Mouse (Mus musculus) lung, adult 2 months (tissue): ENCODE results near the gene Gm10100. TPM values are rescaled to one million over a fixed set of nuclear protein-coding genes. Genes with fewer than 3 reads are reported as not detected.
"Not testable (repeated sequence)": the region's sequence is repeated elsewhere in the genome, so short reads cannot be mapped to it uniquely, and the experiment has no call there.

ENCODE experiments used
- DNase-seq: peaks from one replicate; pipeline ENCODE4 v3.0.0; 2022
- H3K4me1 ChIP-seq: fragments of 200-500 bp; 2 replicates; pipeline ENCODE4 v1.6.1; 2011; ENCODE audit warnings: low read length; ENCODE audit not compliant: control insufficient read depth, insufficient read depth
- H3K4me3 ChIP-seq: fragments of 200-500 bp; replicated peaks from 2 replicates; pipeline ENCODE3; 2011; ENCODE audit warnings: low read depth, mild to moderate bottlenecking, control low read depth, low read length; ENCODE audit errors: extremely low read depth
- CTCF ChIP-seq: fragments of 200-500 bp; IDR thresholded peaks from 2 replicates; pipeline ENCODE4 v1.5.1; 2011; ENCODE audit warnings: mild to moderate bottlenecking, low read length, control low read depth; ENCODE audit not compliant: insufficient read depth
- POLR2A ChIP-seq: fragments of 200-500 bp; IDR thresholded peaks from 2 replicates; pipeline ENCODE4 v1.6.1; 2011; ENCODE audit warnings: low read depth, mild to moderate bottlenecking, control low read depth, low read length, borderline replicate concordance; ENCODE audit errors: extremely low read depth
- WGBS: fragments of 180-500 bp; shearing (Covaris S2); methylation state at CpG from one replicate; pipeline ENCODE4 v1.1.7; 2018; 5-methylcytosine and 5-hydroxymethylcytosine counted together
- polyA plus RNA-seq: library from polyadenylated mRNA; depleted of rRNA; stranded (reverse); fragments of >200 nt; gene quantifications from 2 replicates; pipeline ENCODE4 v1.2.3, GENCODE M21; 2012; rRNA removed

Gm10100 gene
- polyA plus RNA-seq, 1 experiment = not detected

DNA sequence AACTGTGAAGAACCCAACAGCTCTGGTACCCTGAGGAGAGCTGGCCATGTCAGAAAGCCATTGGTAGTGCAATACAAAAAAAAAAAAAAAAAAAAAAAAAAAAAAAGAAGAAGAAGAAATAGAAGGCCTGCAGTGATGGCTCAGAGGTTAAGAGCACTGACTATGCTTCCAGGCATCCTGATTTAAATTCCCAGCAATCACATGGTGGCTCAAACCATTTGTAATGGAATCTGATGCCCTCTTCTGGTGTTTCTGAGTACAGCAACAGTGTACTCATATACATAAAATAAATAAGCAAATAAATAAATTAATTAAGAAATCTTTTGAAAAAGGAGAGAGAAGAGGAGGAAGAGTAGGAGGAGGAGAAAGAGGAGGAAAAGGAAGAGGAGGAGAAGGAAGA lies 27.2 kb downstream of the Gm10100 start:
- H3K4me3 ChIP-seq = no peak overlapping the region
- H3K4me1 ChIP-seq = no peaks in the 10 kb centered on the region
- no peak for DNase-seq
- no peak for TF ChIP-seq POLR2A
- TF ChIP-seq CTCF = no peak

DNA sequence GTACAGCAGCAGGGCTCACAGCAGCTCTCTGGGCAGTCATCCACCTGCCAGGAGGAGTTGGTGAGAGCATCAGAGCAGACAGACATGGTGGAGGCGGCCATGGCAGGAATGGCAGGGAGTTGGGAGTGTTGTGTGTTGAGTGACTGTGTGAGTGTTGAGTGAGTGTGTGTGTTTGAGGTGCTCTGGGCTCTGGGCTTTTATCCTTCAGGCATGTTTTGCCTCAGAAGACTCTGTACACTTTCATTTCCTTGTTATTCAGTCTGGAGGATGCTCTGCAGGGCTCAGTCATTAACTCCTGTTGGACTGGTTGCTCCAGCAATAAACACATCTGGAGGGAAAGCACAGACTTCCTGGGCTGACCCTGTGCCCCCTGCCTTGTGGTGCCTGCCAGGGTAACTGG lies 33.3 kb downstream of the Gm10100 start, which contains the start of gene Gm3233:
Gene Gm3233 (minus strand): TSS at position 101 of the 400 bp plus-strand sequence.
- not testable (repeated sequence) for DNase-seq, H3K4me3 ChIP-seq, H3K4me1 ChIP-seq
- WGBS = no CpG with 5 or more reads among the region's 1 CpGs

DNA sequence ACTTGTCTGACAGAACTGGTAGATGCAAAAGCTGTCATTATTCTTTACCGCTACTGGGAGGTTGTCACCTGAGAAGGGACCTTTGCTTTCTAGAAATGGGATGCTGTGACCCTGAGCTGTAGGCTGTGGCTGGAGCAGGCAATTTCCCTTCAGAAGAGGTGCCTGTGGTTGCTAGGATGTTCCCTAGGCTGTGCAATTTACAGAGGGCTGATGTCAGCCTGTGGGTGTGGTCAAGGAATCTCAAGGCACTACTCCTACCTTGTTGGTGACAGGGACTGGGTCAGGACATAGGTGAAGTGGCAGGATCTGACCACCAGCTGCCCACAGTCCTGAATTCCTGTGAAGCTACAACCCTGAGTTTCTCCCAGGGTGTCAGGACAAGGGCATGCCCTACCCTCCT lies 43.4 kb downstream of the Gm10100 start:
- DNase-seq = no peak
- TF ChIP-seq CTCF (no peak), POLR2A (no peak)
- 81% methylated on average over 1 of the region's 1 CpGs for WGBS
- Histone ChIP-seq H3K4me3 (no peak overlapping the region), H3K4me1 (no peaks in the 10 kb centered on the region)

DNA sequence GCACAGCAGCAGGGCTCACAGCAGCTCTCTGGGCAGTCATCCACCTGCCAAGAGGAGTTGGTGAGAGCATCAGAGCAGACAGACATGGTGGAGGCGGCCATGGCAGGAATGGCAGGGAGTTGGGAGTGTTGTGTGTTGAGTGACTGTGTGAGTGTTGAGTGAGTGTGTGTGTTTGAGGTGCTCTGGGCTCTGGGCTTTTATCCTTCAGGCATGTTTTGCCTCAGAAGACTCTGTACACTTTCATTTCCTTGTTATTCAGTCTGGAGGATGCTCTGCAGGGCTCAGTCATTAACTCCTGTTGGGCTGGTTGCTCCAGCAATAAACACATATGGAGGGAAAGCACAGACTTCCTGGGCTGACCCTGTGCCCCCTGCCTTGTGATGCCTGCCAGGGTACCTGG lies 44.9 kb downstream of the Gm10100 start, which contains the start of gene Gm3238:
Gene Gm3238 (minus strand): TSS at position 101 of the 400 bp plus-strand sequence.
- not testable (repeated sequence) for DNase-seq, H3K4me1 ChIP-seq, H3K4me3 ChIP-seq
- WGBS = 43% methylated on average over 1 of the region's 1 CpGs

DNA sequence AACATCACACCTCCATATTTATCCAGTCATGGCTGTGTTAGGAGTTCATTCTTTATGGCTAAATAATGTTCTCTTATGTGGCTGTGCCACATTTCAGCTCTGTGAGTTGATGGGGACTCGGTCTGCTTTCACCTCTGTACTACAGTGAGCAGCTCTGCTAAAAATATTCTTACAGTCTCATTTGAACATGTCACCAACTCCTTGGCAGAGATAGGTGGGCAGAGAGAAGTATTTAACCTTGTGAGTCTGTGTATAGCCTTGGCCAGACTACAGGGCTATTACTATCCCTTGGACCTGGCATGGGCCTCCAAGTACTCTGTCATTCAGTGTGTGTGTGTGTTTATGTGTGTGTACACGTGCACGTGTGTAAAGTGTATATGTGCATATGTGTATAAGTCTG lies 45.9 kb downstream of the Gm10100 start:
- WGBS = 84% methylated on average over 3 of the region's 3 CpGs
- not testable (repeated sequence) for H3K4me1 ChIP-seq, H3K4me3 ChIP-seq, DNase-seq

Other genes starting within 250 kb of the Gm10100 start
- gene Fam207a, start 210.7 kb upstream of the Gm10100 start, polyA plus RNA-seq = 24.6 and 24.7 TPM in 2 replicates
- gene Itgb2, start 196.2 kb upstream of the Gm10100 start, polyA plus RNA-seq = 69.9 and 91.7 TPM in 2 replicates
- gene Pttg1ip, start 144.8 kb upstream of the Gm10100 start, polyA plus RNA-seq = 199 and 223 TPM in 2 replicates
- 201 and 261 TPM in 2 replicates for gene Sumo3, start 120.4 kb upstream of the Gm10100 start, polyA plus RNA-seq
- not detected in 2 replicates for gene Gm49325, start 120.3 kb upstream of the Gm10100 start, polyA plus RNA-seq
- gene Ube2g2, start 104.2 kb upstream of the Gm10100 start, polyA plus RNA-seq = 41.6 and 54.2 TPM in 2 replicates
- gene Tspear, start 39.9 kb upstream of the Gm10100 start, polyA plus RNA-seq = 0.06 and 0.43 TPM in 2 replicates
- gene Gm19402, start 35.7 kb upstream of the Gm10100 start, polyA plus RNA-seq = not detected in 2 replicates
- not detected in 2 replicates for gene Gm9508, start 29.3 kb upstream of the Gm10100 start, polyA plus RNA-seq
- gene Gm10272, start 19.9 kb upstream of the Gm10100 start, polyA plus RNA-seq = not detected in 2 replicates
- not detected in 2 replicates for gene Gm10024, start 15.0 kb upstream of the Gm10100 start, polyA plus RNA-seq
- gene Gm10142, start 10.7 kb upstream of the Gm10100 start, polyA plus RNA-seq = 1.4 TPM in 1 of 2 replicates, not detected in the other
- 0.86 TPM in 1 of 2 replicates, not detected in the other for gene Krtap12-1, start 5.9 kb upstream of the Gm10100 start, polyA plus RNA-seq
- gene Gm18596, start 16.2 kb downstream of the Gm10100 start, polyA plus RNA-seq = not detected in 2 replicates
- not detected in 2 replicates for gene Gm9736, start 24.9 kb downstream of the Gm10100 start, polyA plus RNA-seq
- gene Gm3233, start 33.2 kb downstream of the Gm10100 start, polyA plus RNA-seq = not detected in 2 replicates
- not detected in 2 replicates for gene Gm3238, start 44.8 kb downstream of the Gm10100 start, polyA plus RNA-seq
- not detected in 2 replicates for gene Gm7138, start 50.5 kb downstream of the Gm10100 start, polyA plus RNA-seq
- not detected in 2 replicates for gene Gm3250, start 56.1 kb downstream of the Gm10100 start, polyA plus RNA-seq
- not detected in 2 replicates for gene Gm7137, start 61.7 kb downstream of the Gm10100 start, polyA plus RNA-seq
- gene Gm9639, start 68.6 kb downstream of the Gm10100 start, polyA plus RNA-seq = not detected in 2 replicates
- not detected in 2 replicates for gene Gm19668, start 72.6 kb downstream of the Gm10100 start, polyA plus RNA-seq
- gene Gm9507, start 85.4 kb downstream of the Gm10100 start, polyA plus RNA-seq = not detected in 2 replicates
- gene Gm2696, start 88.2 kb downstream of the Gm10100 start, polyA plus RNA-seq = not detected in 2 replicates
- gene Krtap10-4, start 100.6 kb downstream of the Gm10100 start, polyA plus RNA-seq = not detected in 2 replicates
- not detected in 2 replicates for gene Krtap10-10, start 109.5 kb downstream of the Gm10100 start, polyA plus RNA-seq
- not detected in 2 replicates for gene Gm36176, start 120.3 kb downstream of the Gm10100 start, polyA plus RNA-seq
- not detected in 2 replicates for gene Gm10318, start 126.4 kb downstream of the Gm10100 start, polyA plus RNA-seq
- not detected in 2 replicates for gene Gm3285, start 135.5 kb downstream of the Gm10100 start, polyA plus RNA-seq
- gene Lrrc3, start 176.1 kb downstream of the Gm10100 start, polyA plus RNA-seq = 0.77 and 0.93 TPM in 2 replicates
- gene Trpm2, start 244.1 kb downstream of the Gm10100 start, polyA plus RNA-seq = 2.2 and 3.9 TPM in 2 replicates